Mouse (Mus musculus) CH12.LX (cell line): ENCODE results near the gene Hip1. TPM values are rescaled to one million over a fixed set of nuclear protein-coding genes. Genes with fewer than 3 reads are reported as not detected.

Source experiments
- DNase-seq: peaks from one replicate; pipeline ENCODE4 v3.0.0-alpha.2; 2013; ENCODE audit errors: extremely low read depth
- H3K27ac ChIP-seq: 2 replicates; pipeline ENCODE4 v1.5.1; 2012; ENCODE audit warnings: low read depth, mild to moderate bottlenecking, control low read depth, moderate library complexity; ENCODE audit not compliant: insufficient read depth
- H3K27me3 ChIP-seq: replicated peaks from 2 replicates; pipeline ENCODE3; 2012; ENCODE audit warnings: inconsistent platforms
- H3K36me3 ChIP-seq, 2 experiments: replicated peaks in 1 of 2; 2 replicates each; pipeline versions ENCODE3 to v1.6.1; 2012; ENCODE audit warnings: inconsistent platforms in 1 of 2, low read length in 1 of 2, mild to moderate bottlenecking in 1 of 2, mixed read lengths in 1 of 2, moderate library complexity in 1 of 2; ENCODE audit not compliant: control insufficient read depth in 1 of 2, insufficient read depth in 1 of 2
- H3K4me1 ChIP-seq, 2 experiments: 2 replicates each; pipeline ENCODE4 v1.6.1; 2012; ENCODE audit warnings: inconsistent platforms in 1 of 2, moderate library complexity in 1 of 2; ENCODE audit not compliant: insufficient read depth in 2 of 2, control insufficient read depth in 1 of 2
- H3K4me2 ChIP-seq: 2 replicates; pipeline ENCODE4 v1.6.1; 2012; ENCODE audit warnings: low read depth, mild to moderate bottlenecking, control low read depth; ENCODE audit not compliant: poor library complexity, insufficient read depth, severe bottlenecking
- H3K4me3 ChIP-seq, 3 experiments: fragments of 150-350 bp in 1 of 3; sonication (generic) in 1 of 3; replicated peaks in 1 of 3; 2 replicates each; pipeline versions ENCODE3 to v1.5.1; 2011 to 2012; ENCODE audit warnings: low read depth in 2 of 3, low read length in 2 of 3, mild to moderate bottlenecking in 2 of 3, moderate library complexity in 2 of 3, control low read depth in 1 of 3, improper control_type of control experiment in 1 of 3, inconsistent platforms in 1 of 3, mixed read lengths in 1 of 3; ENCODE audit not compliant: poor library complexity in 1 of 3
- H3K79me2 ChIP-seq: replicated peaks from 2 replicates; pipeline ENCODE4 v1.6.1; 2012; ENCODE audit warnings: mild to moderate bottlenecking, moderate library complexity; ENCODE audit not compliant: control insufficient read depth, poor library complexity, insufficient read depth, severe bottlenecking; ENCODE audit errors: extremely low read depth
- H3K9ac ChIP-seq: 2 replicates; pipeline ENCODE4 v1.6.1; 2012; ENCODE audit warnings: low read depth, mild to moderate bottlenecking, control low read depth, moderate library complexity; ENCODE audit not compliant: insufficient read depth
- H3K9me3 ChIP-seq: replicated peaks from 2 replicates; pipeline ENCODE3; 2012; ENCODE audit warnings: low read length, inconsistent platforms, mixed read lengths
- BHLHE40 ChIP-seq: IDR thresholded peaks from 2 replicates; pipeline ENCODE4 v1.6.1; 2011; ENCODE audit warnings: mild to moderate bottlenecking, low read depth, low read length, improper control_type of control experiment
- CTCF ChIP-seq, 2 experiments: IDR thresholded peaks in 1 of 2; conservative IDR thresholded peaks in 1 of 2; 2 replicates each; pipeline ENCODE4 v1.5.1; 2011 to 2012; ENCODE audit warnings: low read depth in 2 of 2, low read length in 2 of 2, improper control_type of control experiment in 1 of 2, inconsistent platforms in 1 of 2, mild to moderate bottlenecking in 1 of 2, moderate library complexity in 1 of 2
- ELF1 ChIP-seq: IDR thresholded peaks from 2 replicates; pipeline ENCODE4 v1.6.1; 2014; ENCODE audit warnings: low read depth, mild to moderate bottlenecking, inconsistent platforms, low read length, improper control_type of control experiment
- EP300 ChIP-seq: IDR thresholded peaks from 2 replicates; pipeline ENCODE4 v1.6.1; 2011; ENCODE audit warnings: low read length, improper control_type of control experiment
- ETS1 ChIP-seq: conservative IDR thresholded peaks from 2 replicates; pipeline ENCODE4 v1.6.1; 2012; ENCODE audit warnings: low read depth, mild to moderate bottlenecking, inconsistent platforms, low read length, improper control_type of control experiment, moderate library complexity
- GABPA ChIP-seq: IDR thresholded peaks from 2 replicates; pipeline ENCODE4 v1.6.1; 2012; ENCODE audit warnings: low read depth, low read length, improper control_type of control experiment, inconsistent platforms; ENCODE audit not compliant: insufficient replicate concordance
- MAFK ChIP-seq: IDR thresholded peaks from 2 replicates; pipeline ENCODE4 v1.6.1; 2011; ENCODE audit warnings: low read length, improper control_type of control experiment; ENCODE audit not compliant: insufficient replicate concordance
- MAZ ChIP-seq: IDR thresholded peaks from 2 replicates; pipeline ENCODE4 v1.6.1; 2012; ENCODE audit warnings: low read depth, mild to moderate bottlenecking, inconsistent platforms, low read length, improper control_type of control experiment, moderate library complexity
- MEF2A ChIP-seq: IDR thresholded peaks from 2 replicates; pipeline ENCODE4 v1.6.1; 2014; ENCODE audit warnings: low read depth, mild to moderate bottlenecking, inconsistent platforms, low read length, improper control_type of control experiment, borderline replicate concordance
- NELFE ChIP-seq: IDR thresholded peaks from 2 replicates; pipeline ENCODE4 v1.6.1; 2011; ENCODE audit warnings: low read depth, low read length, improper control_type of control experiment
- POLR2A ChIP-seq: IDR thresholded peaks from 2 replicates; pipeline ENCODE4 v1.6.1; 2011; ENCODE audit warnings: low read depth, mild to moderate bottlenecking, improper control_type of control experiment, low read length
- RAD21 ChIP-seq: IDR thresholded peaks from 2 replicates; pipeline ENCODE4 v1.6.1; 2011; ENCODE audit warnings: low read depth, mild to moderate bottlenecking, low read length, improper control_type of control experiment, moderate library complexity
- SMC3 ChIP-seq: IDR thresholded peaks from 2 replicates; pipeline ENCODE4 v1.6.1; 2011; ENCODE audit warnings: low read depth, low read length, improper control_type of control experiment
- TBP ChIP-seq: conservative IDR thresholded peaks from 2 replicates; pipeline ENCODE4 v1.6.1; 2011; ENCODE audit warnings: low read depth, low read length, improper control_type of control experiment
- TCF12 ChIP-seq: IDR thresholded peaks from 2 replicates; pipeline ENCODE4 v1.6.1; 2014; ENCODE audit warnings: low read depth, mild to moderate bottlenecking, inconsistent platforms, low read length, improper control_type of control experiment
- USF1 ChIP-seq: IDR thresholded peaks from 2 replicates; pipeline ENCODE4 v1.6.1; 2014; ENCODE audit warnings: low read depth, mild to moderate bottlenecking, inconsistent platforms, low read length, improper control_type of control experiment
- dilution Hi-C: fragments of 300-500 bp; cut with MboI; formaldehyde crosslinking; loops from 2 replicates; pipeline ENCODE4 v1.14.3; 2020; ENCODE audit warnings: low sequenced_read_pairs; ENCODE audit not compliant: extremely low pct_unique_long_range_greater_than_20kb, extremely low pct_ligation_motif_present
- in situ Hi-C: fragments of 300-500 bp; cut with MboI; formaldehyde crosslinking; loops from 3 replicates; pipeline ENCODE4 v1.14.3; 2019; ENCODE audit warnings: low sequenced_read_pairs, low pct_ligation_motif_present, low pct_unique_long_range_greater_than_20kb, mixed read lengths
- polyA plus RNA-seq: library from polyadenylated mRNA; unstranded; fragments of >175 nt; gene quantifications from 2 replicates; pipeline ENCODE4 v1.2.1, GENCODE M21; 2012; ENCODE audit warnings: low read depth; ENCODE audit not compliant: insufficient read length
- total RNA-seq, 2 experiments: library from RNA; depleted of rRNA; stranded (reverse); fragments of 300-350 nt in 1 of 2; fragments of >200 nt in 1 of 2; gene quantifications; 2 replicates each; pipeline ENCODE4 v1.2.3; 2012 to 2014

Hip1 gene
- total and polyA plus RNA-seq, 3 experiments, result 2.2 to 6.4 (median 3.4) TPM

DNA sequence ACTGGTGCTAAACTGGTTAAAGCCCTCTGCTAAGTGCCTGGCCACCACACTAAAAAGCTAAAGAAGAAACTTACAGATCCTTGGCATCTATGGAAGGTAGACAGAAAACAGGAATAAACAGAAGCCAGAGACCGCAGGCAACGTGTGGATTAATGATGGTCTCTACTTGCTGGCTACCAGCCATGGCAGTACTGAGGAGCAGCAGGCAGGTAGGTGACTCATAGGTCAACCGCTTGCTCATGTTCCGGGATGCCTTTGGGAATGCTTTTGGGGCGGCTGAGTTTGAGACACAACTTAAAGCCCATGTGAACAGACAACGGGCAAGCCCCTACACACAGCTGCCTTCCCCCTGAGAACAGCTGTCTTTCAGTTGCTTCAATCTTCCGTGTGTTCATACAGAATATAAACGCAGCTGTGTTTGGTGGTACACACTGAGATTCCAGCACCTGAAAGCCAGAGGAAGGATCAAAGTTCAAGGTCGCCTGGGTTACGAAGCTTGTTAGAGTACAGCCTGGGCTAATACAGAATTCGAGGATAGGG is 13.5 kb downstream of the Hip1 start:
- Histone ChIP-seq H3K27me3 (no peaks in the 10 kb centered on the region), H3K4me3 (no peak overlapping the region), H3K4me1 (peaks cover 7 to 29% of the 10 kb centered on the region in 2 experiments), H3K27ac (no peak overlapping the region), H3K4me2 (no peak overlapping the region), H3K79me2 (no peaks in the 10 kb centered on the region), H3K9ac (no peak overlapping the region), H3K36me3 (no peaks in the 10 kb centered on the region), H3K9me3 (peaks cover 2% of the 10 kb centered on the region)
- DNase-seq, result no peak
- dilution Hi-C loops, result no loop called here
- TF ChIP-seq BHLHE40, result no peak
- TF ChIP-seq TCF12, result peak; percentile 63; the same call in 1 of the 2 replicates
- in situ Hi-C loops, result loop anchor here (10.0 kb wide), 1 partner anchor 243 kb away; the partner anchor contains the start of genes Mdh2 and Styxl1

- DNase-seq, result no peak
- peaks cover 7 to 33% of the 10 kb centered on the region in 2 experiments for H3K4me1 ChIP-seq
- no peak overlapping the region for H3K4me2 ChIP-seq
- no peaks in the 10 kb centered on the region for H3K9me3 ChIP-seq
- H3K4me3 ChIP-seq, result peak overlapping the region in 1 of 3 experiments; percentile 23
- H3K9ac ChIP-seq, result no peak overlapping the region
- no peaks in the 10 kb centered on the region for H3K36me3 ChIP-seq
- H3K27ac ChIP-seq, result no peak overlapping the region
- no peaks in the 10 kb centered on the region for H3K27me3 ChIP-seq
- no peak for TF ChIP-seq POLR2A
- no peak for TF ChIP-seq SMC3
- peak; percentile 31; the same call in 1 of the 2 replicates for TF ChIP-seq ETS1
- no peak for TF ChIP-seq MAZ
- TF ChIP-seq MEF2A, result peak; percentile 52; the same call in 1 of the 2 replicates
- TF ChIP-seq ELF1, result no peak
- 0 out of 2 replicates have a peak, but pooled peaks have one; percentile 17 for TF ChIP-seq EP300
- no peak for TF ChIP-seq NELFE
- no peak for TF ChIP-seq TBP
- H3K79me2 ChIP-seq, result no peaks in the 10 kb centered on the region
- in situ Hi-C loops, result loop anchor here (10.0 kb wide), 1 partner anchor 245 kb away; the partner anchor contains the start of genes Mdh2 and Styxl1
- dilution Hi-C loops, result no loop called here
Measured at GRCm38 (mm10) chr5:135529964-135530363, 15.0 kb downstream of the Hip1 start.

GRCm38 (mm10) chr5:135529310-135529709 is 15.6 kb downstream of the Hip1 start:
- no peaks in the 10 kb centered on the region for H3K36me3 ChIP-seq
- no peak overlapping the region for H3K27ac ChIP-seq
- no peaks in the 10 kb centered on the region for H3K79me2 ChIP-seq
- peak; percentile 38 for DNase-seq
- dilution Hi-C loops (no loop called here), in situ Hi-C loops (no loop called here)
- H3K27me3 ChIP-seq, result no peaks in the 10 kb centered on the region
- H3K4me1 ChIP-seq, result peaks cover 7 to 33% of the 10 kb centered on the region in 2 experiments
- H3K9ac ChIP-seq, result no peak overlapping the region
- no peak overlapping the region for H3K4me2 ChIP-seq
- no peak overlapping the region for H3K4me3 ChIP-seq
- TF ChIP-seq BHLHE40, result peak; percentile 33; the same call in 1 of the 2 replicates
- TF ChIP-seq MAFK, result no peak
- no peak for TF ChIP-seq GABPA
- no peak for TF ChIP-seq USF1
- TF ChIP-seq RAD21, result peak; percentile 30
- peak; percentile 64 for TF ChIP-seq SMC3
- TF ChIP-seq CTCF (conservative IDR thresholded peaks at IDR 0.05 in 1 of 2, IDR thresholded peaks at IDR 0.05 in 1 of 2; ENCODE audit: low read depth in 2 of 2, low read length in 2 of 2), result peak; percentile 46 to 70
- no peaks in the 10 kb centered on the region for H3K9me3 ChIP-seq
